Mouse (Mus musculus): ENCODE data around the gene Zfp536.
A peak's percentile ranks its signal among the peaks of the same experiment; 100 is the strongest.

Gene Zfp536

DNA sequence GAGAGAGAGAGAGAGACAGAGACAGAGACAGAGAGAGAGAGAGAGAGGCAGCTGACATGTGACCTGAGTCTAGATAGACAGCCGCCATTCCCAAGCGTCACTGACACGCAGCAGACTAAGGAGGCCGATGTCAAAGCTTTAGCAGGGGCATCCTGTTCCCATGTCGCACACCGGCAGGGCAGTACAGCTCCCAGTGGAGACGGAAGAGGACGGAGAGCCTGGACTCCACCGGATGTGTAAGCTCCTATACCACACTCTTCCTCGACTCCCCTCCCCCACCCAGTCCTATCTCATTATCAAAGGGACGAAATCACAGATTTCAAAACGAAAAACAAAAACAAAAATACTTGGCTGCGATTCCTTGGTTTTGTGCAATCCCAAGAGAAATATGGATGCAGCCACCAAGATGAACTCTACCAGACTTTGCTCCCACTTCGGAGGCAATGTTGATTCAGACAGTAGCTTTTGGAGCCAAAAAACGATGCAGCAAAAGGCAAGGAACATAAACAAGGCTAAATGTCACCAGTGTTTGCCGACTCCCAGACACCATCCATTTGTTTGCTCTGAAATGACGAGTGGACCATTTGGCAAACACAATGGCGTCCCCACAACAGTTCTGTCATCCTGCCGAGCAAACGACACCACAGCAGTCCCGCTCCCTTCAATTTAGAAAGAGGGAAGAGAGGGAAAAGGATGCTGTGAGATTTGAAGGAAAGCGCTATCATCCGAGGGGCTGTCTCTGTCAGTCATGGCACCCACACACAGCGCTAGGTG is 299.9 kb downstream of the Zfp536 start:
- no peak for DNase-seq (ENCODE audit: low read depth, low spot score)

DNA sequence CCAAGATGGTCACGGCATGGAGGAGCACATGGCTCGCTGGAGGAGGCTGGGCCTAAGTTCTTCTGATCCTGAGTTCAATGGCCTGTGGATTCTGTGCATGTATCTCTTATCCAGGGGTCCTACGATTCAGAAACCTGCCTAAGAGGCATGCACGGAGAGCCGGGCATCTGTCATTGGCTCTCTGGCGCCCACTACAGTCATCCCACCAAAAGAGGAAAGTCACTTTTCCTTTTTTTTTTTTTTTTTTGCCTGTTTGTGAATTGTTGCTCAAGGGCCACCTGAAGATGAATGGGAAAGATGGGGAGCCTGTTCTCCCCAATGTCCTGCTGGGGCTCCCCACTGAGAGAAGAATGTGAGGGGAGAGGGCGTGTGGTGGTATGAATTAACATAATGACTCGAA is 301.7 kb downstream of the Zfp536 start:
- DNase-seq (ENCODE audit: low read depth, low spot score) = peak; percentile 66

DNA sequence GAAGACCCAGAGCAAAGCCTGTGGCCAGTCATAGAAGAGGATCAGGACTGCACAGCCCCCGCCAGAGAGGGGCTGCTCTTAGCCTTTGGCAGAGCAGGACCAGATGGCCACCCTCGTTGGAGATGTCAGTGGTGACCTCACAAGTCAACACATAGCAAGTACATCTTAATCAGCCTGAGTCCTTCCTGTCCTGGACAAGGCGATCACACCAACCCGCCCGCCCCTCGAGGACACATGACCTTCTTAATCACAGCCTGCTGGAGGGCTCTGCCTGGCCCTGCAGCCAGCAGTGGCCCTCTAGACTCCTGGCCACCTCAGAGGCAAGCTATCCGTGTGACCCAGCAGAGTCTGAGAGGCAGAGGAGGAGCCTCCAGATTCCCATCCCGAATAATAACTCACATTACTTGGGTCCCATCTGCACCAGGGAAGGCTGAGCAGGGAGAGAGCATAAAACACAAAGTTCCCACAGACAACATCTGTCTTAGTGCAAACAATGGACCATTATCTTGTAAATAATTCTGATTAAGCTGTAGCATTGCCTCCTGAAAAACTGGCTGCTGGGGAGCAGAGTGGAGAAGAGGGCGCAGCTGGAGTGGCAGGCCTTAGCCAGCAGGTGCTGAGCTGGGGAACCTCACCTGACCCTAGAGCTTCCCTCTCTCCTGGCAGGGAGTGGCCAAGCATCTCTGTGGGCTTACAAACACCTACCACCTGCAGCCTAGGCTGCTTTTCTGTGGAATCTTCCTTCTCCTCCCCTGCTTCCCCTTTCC is 306.8 kb downstream of the Zfp536 start:
- DNase-seq (ENCODE audit: low read depth, low spot score) = peak; percentile 90

DNA sequence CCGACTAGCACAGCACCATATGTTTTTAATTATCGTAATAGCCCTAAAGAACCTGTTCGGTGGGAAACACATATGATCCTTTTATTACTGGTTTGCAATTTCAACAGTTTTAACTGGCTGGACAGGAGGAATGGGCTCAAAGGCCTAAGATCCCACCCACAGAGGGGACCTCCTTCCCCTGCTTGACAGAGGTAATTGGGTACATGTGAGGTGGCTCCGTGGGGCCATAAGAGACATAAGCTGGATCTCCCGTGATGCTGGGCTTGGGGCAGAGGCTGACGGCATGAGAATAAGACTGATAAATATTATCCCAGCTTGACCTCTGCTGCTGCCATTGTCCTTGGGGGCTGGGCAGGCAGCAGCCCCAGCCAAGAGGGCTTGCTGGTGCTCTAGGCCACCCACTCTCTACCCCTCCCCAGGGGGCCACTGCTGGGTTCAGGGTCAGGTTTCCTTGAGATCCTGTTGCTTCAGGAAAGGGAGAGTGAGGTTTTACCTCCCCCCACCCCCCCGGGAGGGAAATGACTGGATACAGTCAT is 309.2 kb downstream of the Zfp536 start:
- DNase-seq (ENCODE audit: low read depth, low spot score) = peak; percentile 51

DNA sequence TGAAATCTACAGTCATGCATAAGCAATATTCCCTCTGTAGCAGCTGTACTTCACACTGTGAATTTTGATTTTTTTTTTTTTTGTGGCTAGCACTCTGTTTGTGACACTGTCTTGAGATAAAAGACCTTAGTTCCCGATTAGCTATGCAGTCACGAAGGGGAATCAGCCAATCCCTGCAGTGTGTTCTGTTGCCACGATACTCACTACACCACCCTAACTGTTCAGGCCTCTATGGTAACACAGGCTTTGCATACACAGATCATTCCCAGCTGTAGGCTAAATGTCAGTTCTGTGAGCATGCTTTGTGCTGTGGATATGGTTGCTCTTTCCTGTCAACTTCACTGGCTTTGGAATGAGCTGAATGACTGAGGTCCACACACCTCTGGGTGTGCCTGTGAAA is 325.9 kb downstream of the Zfp536 start:
- no peak for DNase-seq (ENCODE audit: low read depth, low spot score)

DNA sequence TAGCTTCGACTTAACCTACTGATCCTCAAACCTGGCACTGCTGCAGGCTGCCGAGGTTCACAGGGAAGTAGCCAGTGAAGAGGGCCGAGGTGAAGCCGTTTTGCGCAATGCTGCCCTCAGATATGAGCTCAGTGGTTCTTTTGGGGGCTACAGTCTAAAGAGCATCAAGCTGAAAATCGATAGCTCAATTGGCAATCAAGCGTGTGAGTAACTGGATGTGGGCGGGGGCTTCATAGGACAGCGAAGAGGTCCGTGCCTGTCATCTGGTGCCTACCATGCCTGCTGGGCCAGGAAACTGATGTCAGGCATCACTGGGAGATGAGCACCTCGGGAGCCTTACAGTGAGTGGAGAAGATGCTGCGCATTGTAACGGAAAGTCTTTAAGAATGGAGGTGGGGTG is 333.5 kb downstream of the Zfp536 start:
- DNase-seq (ENCODE audit: low read depth, low spot score) = no peak

DNA sequence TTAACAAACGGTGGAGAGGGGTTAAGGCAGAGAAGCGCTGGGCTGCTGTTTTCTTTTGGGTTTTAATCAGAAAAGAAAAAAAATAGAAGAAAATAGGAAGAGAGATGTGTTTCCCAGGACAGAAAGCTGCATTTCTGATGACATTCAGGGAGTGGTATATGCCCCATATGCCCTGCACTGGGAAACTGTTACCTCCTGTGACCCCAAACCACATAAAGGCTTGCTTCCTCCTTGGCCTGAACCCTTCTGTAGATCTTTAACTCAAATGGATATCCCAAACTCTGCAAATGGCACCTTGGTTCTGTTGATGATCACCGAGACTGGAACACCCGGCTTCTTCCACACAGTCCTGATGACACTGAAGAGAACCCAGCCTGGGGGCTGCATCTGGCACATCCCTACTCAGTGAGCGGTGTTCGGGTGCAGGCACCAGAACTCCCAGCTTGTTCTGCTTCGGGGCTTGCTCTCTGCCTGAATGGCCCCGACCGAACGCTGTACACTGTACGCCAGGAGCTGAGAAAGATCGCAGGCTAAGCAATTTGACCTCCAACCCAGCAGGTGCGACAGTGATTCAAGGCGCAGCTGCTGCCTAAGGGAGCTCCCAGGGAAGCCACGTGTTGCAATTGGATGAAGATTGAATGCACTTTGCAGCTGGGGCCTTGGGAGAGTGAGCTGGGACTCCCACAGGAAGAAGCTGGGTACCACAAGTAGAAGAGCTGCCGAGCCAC is 334.2 kb downstream of the Zfp536 start:
- DNase-seq (ENCODE audit: low read depth, low spot score) = peak; percentile 70

DNA sequence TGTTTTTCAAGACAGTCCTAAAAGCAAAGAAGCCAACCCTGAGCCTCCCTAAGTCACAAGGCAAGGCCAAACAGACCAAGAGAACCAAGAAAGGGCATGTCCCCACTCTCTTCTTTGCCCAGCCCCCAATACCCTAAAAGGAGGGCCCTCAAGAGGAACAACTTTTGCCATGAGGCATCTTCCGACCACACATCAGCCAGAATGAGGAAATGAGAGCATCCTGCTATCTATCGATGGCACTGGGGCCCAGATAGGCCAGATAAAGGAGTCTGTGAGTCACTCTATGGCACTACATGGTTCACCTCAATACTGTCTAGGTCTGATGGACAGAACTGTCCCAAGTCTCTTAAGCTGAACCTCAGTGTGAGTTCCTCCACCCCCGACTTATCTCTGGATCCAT is 335.6 kb downstream of the Zfp536 start:
- no peak for DNase-seq (ENCODE audit: low read depth, low spot score)

DNA sequence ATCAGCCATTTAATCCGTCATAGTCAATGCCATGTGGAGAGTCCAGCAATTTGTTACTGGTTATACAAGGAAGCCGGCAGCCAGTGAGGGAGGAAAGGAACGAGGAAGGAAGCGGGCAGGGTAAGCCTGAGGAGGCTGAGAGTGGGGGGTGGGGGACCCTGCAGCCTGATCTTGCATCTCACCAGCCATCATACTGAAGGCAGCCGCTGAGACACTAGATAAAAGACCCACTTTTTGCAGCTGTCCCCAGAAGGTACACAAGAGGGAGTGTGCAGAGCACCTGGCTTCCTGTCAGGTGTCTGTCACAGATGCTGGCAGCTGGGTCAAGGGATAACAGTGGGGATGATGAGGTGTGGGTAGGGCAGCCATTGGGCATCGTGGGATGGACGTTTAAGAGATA is 340.3 kb downstream of the Zfp536 start:
- no peak for DNase-seq (ENCODE audit: low read depth, low spot score)

DNA sequence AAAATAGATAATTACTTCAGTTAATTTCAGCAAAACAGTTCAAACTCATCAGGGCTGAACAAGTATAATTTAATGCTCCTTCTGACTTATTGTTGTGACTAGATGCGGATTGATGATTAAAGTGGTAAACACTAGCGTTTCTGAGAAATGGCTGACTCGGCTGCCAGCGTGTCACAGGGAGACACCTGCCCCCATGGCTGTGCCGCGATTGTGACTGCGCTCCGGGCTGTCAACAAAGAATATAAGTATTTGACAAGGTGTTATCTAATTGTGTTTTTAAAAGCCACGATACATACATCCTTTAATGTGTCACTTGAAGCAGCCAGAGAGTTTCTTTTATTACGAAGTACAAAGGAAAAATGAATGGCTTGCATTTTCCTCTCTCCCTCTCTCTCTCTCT is 342.0 kb downstream of the Zfp536 start:
- DNase-seq (ENCODE audit: low read depth, low spot score) = no peak

DNA sequence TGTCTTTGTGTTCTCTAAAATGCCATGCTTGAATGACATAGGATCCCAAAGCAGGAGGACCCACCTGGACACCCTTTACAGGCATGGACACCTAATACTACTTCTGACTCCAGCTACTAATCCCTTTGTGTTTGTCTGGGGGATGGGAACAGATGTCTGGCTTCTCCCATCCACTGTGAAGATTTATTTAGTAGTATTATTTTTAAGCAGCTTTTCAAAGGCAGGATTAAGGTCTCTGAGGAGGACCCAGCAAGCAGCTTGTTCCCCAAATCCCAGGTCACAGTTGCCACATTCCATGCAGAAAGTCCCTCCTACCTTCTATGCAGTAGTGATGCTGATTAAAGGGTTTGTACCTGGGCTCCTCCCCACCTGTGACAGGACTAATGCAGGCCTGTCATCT is 347.4 kb downstream of the Zfp536 start:
- no peak for DNase-seq (ENCODE audit: low read depth, low spot score)

DNA sequence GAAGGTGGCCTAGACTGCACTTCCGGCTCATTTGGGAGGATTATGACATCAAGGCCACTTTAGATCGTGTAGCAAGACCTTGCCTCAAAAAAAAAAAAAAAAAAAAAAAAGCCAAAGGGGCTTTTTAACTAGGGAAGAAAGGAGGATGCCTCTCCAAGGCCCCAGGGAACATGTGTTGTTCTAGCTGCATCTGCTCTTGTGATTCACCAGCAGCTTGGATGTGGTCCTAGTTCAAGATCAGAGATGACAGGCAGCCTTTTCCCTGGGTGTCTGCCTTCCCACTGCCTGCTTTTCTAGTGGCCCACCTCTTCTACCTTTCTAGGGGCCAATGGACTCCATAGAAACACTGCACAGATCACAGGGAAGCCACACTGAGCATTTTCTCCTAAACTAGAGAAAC is 350.5 kb downstream of the Zfp536 start:
- DNase-seq (ENCODE audit: low read depth, low spot score) = no peak

All from ZHBTc4 (cell line).